Mouse (Mus musculus) ES-E14 (cell line): ENCODE results near the gene Cdc14a. TPM values are rescaled to one million over a fixed set of nuclear protein-coding genes. Genes with fewer than 3 reads are reported as not detected.

Source experiments
- DNase-seq: peaks from one replicate; pipeline ENCODE4 v3.0.0-alpha.2; 2013; ENCODE audit warnings: low read depth, low spot score
- H3K27ac ChIP-seq: 2 replicates; pipeline ENCODE4 v1.5.1; 2012; ENCODE audit warnings: low read depth, mild to moderate bottlenecking, low read length, moderate library complexity, mixed read lengths; ENCODE audit not compliant: poor library complexity, insufficient read depth, severe bottlenecking
- H3K36me3 ChIP-seq: 2 replicates; pipeline ENCODE4 v1.6.1; 2012; ENCODE audit warnings: mild to moderate bottlenecking, low read length, moderate library complexity, mixed read lengths; ENCODE audit not compliant: control insufficient read depth, poor library complexity, insufficient read depth, severe bottlenecking
- H3K4me1 ChIP-seq, 2 experiments: fragments of 150-350 bp in 1 of 2; sonication (generic) in 1 of 2; 2 replicates each; pipeline ENCODE4 v1.6.1; 2012; ENCODE audit warnings: low read length in 2 of 2, mild to moderate bottlenecking in 1 of 2, mixed read lengths in 1 of 2; ENCODE audit not compliant: control insufficient read depth in 2 of 2, insufficient read depth in 2 of 2, poor library complexity in 1 of 2
- H3K4me3 ChIP-seq, 2 experiments: fragments of 150-350 bp in 1 of 2; sonication (generic) in 1 of 2; 2 replicates each; pipeline ENCODE4 v1.5.1; 2012; ENCODE audit warnings: low read length in 2 of 2, low read depth in 1 of 2, mild to moderate bottlenecking in 1 of 2, mixed read lengths in 1 of 2; ENCODE audit not compliant: insufficient read depth in 1 of 2, poor library complexity in 1 of 2, severe bottlenecking in 1 of 2
- H3K9ac ChIP-seq: 2 replicates; pipeline ENCODE4 v1.6.1; 2012; ENCODE audit warnings: low read depth, mild to moderate bottlenecking, low read length, mixed read lengths; ENCODE audit not compliant: poor library complexity, insufficient read depth, severe bottlenecking
- H3K9me3 ChIP-seq: fragments of 150-350 bp; sonication (generic); 2 replicates; pipeline ENCODE4 v1.6.1; 2012; ENCODE audit warnings: low read depth, mild to moderate bottlenecking, low read length; ENCODE audit not compliant: control insufficient read depth, insufficient read depth
- CHD2 ChIP-seq: IDR thresholded peaks from 2 replicates; pipeline ENCODE4 v1.6.1; 2014; ENCODE audit warnings: mild to moderate bottlenecking, low read depth, low read length, inconsistent platforms
- HCFC1 ChIP-seq: IDR thresholded peaks from 2 replicates; pipeline ENCODE4 v1.6.1; 2012; ENCODE audit warnings: low read length, inconsistent platforms, borderline replicate concordance; ENCODE audit not compliant: insufficient read depth
- MAFK ChIP-seq: IDR thresholded peaks from 2 replicates; pipeline ENCODE4 v1.6.1; 2014; ENCODE audit warnings: mild to moderate bottlenecking, low read depth, low read length, inconsistent platforms; ENCODE audit not compliant: insufficient read depth
- ZC3H11A ChIP-seq: IDR thresholded peaks from 2 replicates; pipeline ENCODE4 v1.6.1; 2012; ENCODE audit warnings: low read depth, mild to moderate bottlenecking, inconsistent platforms, low read length, borderline replicate concordance
- ZNF384 ChIP-seq: IDR thresholded peaks from 2 replicates; pipeline ENCODE4 v1.6.1; 2012; ENCODE audit warnings: low read depth, low read length, inconsistent platforms
- in situ Hi-C, 2 experiments: fragments of 600-800 bp; cut with MboI; formaldehyde crosslinking; loops; one replicate each; pipeline ENCODE4 v1.15.1; 2025; ENCODE audit warnings: low sequenced_read_pairs in 2 of 2, inconsistent platforms in 1 of 2; ENCODE audit not compliant: unreplicated experiment in 2 of 2
- total RNA-seq: library from RNA; depleted of rRNA; stranded (reverse); fragments of 300-350 nt; gene quantifications from 2 replicates; pipeline ENCODE4 v1.2.3, GENCODE M21; 2012; rRNA removed

Gene Cdc14a
- total RNA-seq, 1 experiment, result 3.5 TPM

- no peak for TF ChIP-seq ZNF384
- TF ChIP-seq MAFK, result no peak
- no peak for TF ChIP-seq HCFC1
- no peak for TF ChIP-seq CHD2
- no peak for TF ChIP-seq ZC3H11A
- H3K36me3 ChIP-seq, result no peaks in the 10 kb centered on the region
- no peak overlapping the region for H3K27ac ChIP-seq
- in situ Hi-C loops, result no loop called here
- H3K9me3 ChIP-seq, result no peaks in the 10 kb centered on the region
- no peaks in the 10 kb centered on the region for H3K4me1 ChIP-seq
- no peak for DNase-seq
- no peak overlapping the region for H3K9ac ChIP-seq
- no peak overlapping the region for H3K4me3 ChIP-seq
Measured at GRCm38 (mm10) chr3:116232763-116233162, 191.1 kb downstream of the Cdc14a start.

- Histone ChIP-seq H3K9me3 (no peaks in the 10 kb centered on the region), H3K9ac (no peak overlapping the region), H3K36me3 (no peaks in the 10 kb centered on the region), H3K4me3 (no peak overlapping the region), H3K4me1 (no peaks in the 10 kb centered on the region), H3K27ac (no peak overlapping the region)
- TF ChIP-seq HCFC1 (no peak), MAFK (no peak), ZNF384 (no peak), CHD2 (no peak), ZC3H11A (no peak)
- no peak for DNase-seq
- in situ Hi-C loops, result no loop called here
Measured at GRCm38 (mm10) chr3:116229336-116229735, 194.5 kb downstream of the Cdc14a start.

- in situ Hi-C loops, result no loop called here
- Histone ChIP-seq H3K4me3 (no peak overlapping the region), H3K36me3 (no peaks in the 10 kb centered on the region), H3K27ac (no peak overlapping the region), H3K4me1 (no peaks in the 10 kb centered on the region), H3K9me3 (no peaks in the 10 kb centered on the region), H3K9ac (no peak overlapping the region)
- TF ChIP-seq CHD2, result no peak
- DNase-seq, result no peak
Measured at GRCm38 (mm10) chr3:116228360-116229245, 195.2 kb downstream of the Cdc14a start.

- TF ChIP-seq HCFC1 (no peak), ZC3H11A (no peak), MAFK (no peak), ZNF384 (no peak), CHD2 (no peak)
- H3K4me3 ChIP-seq, result no peak overlapping the region
Measured at GRCm38 (mm10) chr3:116227383-116227782, 196.4 kb downstream of the Cdc14a start.

GRCm38 (mm10) chr3:116226915-116227314 lies 196.9 kb downstream of the Cdc14a start:
- Histone ChIP-seq H3K9ac (no peak overlapping the region), H3K4me3 (no peak overlapping the region), H3K4me1 (0 out of 4 replicates have a peak, but pooled peaks cover 0 to 2% of the 10 kb centered on the region in 2 experiments), H3K9me3 (no peaks in the 10 kb centered on the region), H3K27ac (no peak overlapping the region), H3K36me3 (no peaks in the 10 kb centered on the region)
- TF ChIP-seq CHD2, result no peak
- no peak for DNase-seq
- in situ Hi-C loops, result no loop called here

More at GRCm38 (mm10) chr3:116227383-116227782, 196.4 kb downstream of the Cdc14a start:
- in situ Hi-C loops, result no loop called here
- 0 out of 4 replicates have a peak, but pooled peaks cover 0 to under 1% of the 10 kb centered on the region in 2 experiments for H3K4me1 ChIP-seq
- H3K9me3 ChIP-seq, result no peaks in the 10 kb centered on the region
- H3K27ac ChIP-seq, result no peak overlapping the region
- H3K36me3 ChIP-seq, result no peaks in the 10 kb centered on the region
- DNase-seq, result no peak
- H3K9ac ChIP-seq, result no peak overlapping the region

Other genes starting within 250 kb of the Cdc14a start
- not detected in 2 replicates for gene Gpr88, start 170.5 kb downstream of the Cdc14a start, total RNA-seq
- gene Rtca, start 84.2 kb upstream of the Cdc14a start, total RNA-seq, result 36.4 and 50.4 TPM in 2 replicates
- gene Dbt, start 89.0 kb upstream of the Cdc14a start, total RNA-seq, result 18.7 and 25.8 TPM in 2 replicates
- gene Lrrc39, start 138.9 kb upstream of the Cdc14a start, total RNA-seq, result 0.62 and 0.74 TPM in 2 replicates
- 10.4 and 11.6 TPM in 2 replicates for gene Sass6, start 170.9 kb upstream of the Cdc14a start, total RNA-seq
- gene Trmt13, start 190.6 kb upstream of the Cdc14a start, total RNA-seq, result 22.8 and 23.3 TPM in 2 replicates
- 117 and 142 TPM in 2 replicates for gene Mfsd14a, start 238.6 kb upstream of the Cdc14a start, total RNA-seq